Mouse (Mus musculus) heart, adult 2 months (tissue): ENCODE measurements around the gene Otop2. TPM values are rescaled to one million over a fixed set of nuclear protein-coding genes. Genes with fewer than 3 reads are reported as not detected.

Experiments used
- DNase-seq, 2 experiments: peaks; one replicate each; pipeline ENCODE4 v3.0.0; 2021
- H3K27ac ChIP-seq: fragments of 200-600 bp; 2 replicates; pipeline ENCODE4 v1.8.1; 2022
- H3K27me3 ChIP-seq: fragments of 200-500 bp; 2 replicates; pipeline ENCODE4 v1.6.1; 2012; ENCODE audit warnings: mild to moderate bottlenecking, low read length, inconsistent platforms, mixed read lengths; ENCODE audit not compliant: control insufficient read depth, insufficient read depth
- H3K36me3 ChIP-seq: fragments of 200-500 bp; 2 replicates; pipeline ENCODE4 v1.6.1; 2012; ENCODE audit warnings: low read length, inconsistent platforms; ENCODE audit not compliant: control insufficient read depth, insufficient read depth
- H3K4me1 ChIP-seq: fragments of 200-500 bp; 2 replicates; pipeline ENCODE4 v1.6.1; 2011; ENCODE audit warnings: low read length; ENCODE audit not compliant: control insufficient read depth, insufficient read depth
- H3K4me3 ChIP-seq: fragments of 200-600 bp; 2 replicates; pipeline ENCODE4 v1.8.1; 2022
- H3K79me2 ChIP-seq: fragments of 200-500 bp; replicated peaks from 2 replicates; pipeline ENCODE4 v1.6.1; 2012; ENCODE audit warnings: mild to moderate bottlenecking, inconsistent platforms, low read length, moderate library complexity, mixed read lengths; ENCODE audit not compliant: control insufficient read depth, insufficient read depth
- H3K9ac ChIP-seq: fragments of 200-500 bp; 2 replicates; pipeline ENCODE4 v1.6.1; 2012; ENCODE audit warnings: low read depth, mild to moderate bottlenecking, control low read depth, inconsistent platforms, low read length, mixed read lengths
- CTCF ChIP-seq: fragments of 200-600 bp; IDR thresholded peaks from 2 replicates; pipeline ENCODE4 v1.8.1; 2022; ENCODE audit warnings: antibody characterized with exemption, mild to moderate bottlenecking, moderate library complexity
- EP300 ChIP-seq: fragments of 200-500 bp; IDR thresholded peaks from 2 replicates; pipeline ENCODE4 v1.6.1; 2011; ENCODE audit warnings: low read depth, low read length, control low read depth; ENCODE audit not compliant: insufficient read depth
- POLR2A ChIP-seq: fragments of 200-500 bp; IDR thresholded peaks from 2 replicates; pipeline ENCODE4 v1.6.1; 2011; ENCODE audit warnings: mild to moderate bottlenecking, low read depth, low read length, control low read depth; ENCODE audit not compliant: insufficient read depth
- WGBS: fragments of 180-500 bp; shearing (Covaris S2); methylation state at CpG from one replicate; pipeline ENCODE4 v1.1.7; 2018; 5-methylcytosine and 5-hydroxymethylcytosine counted together
- intact Hi-C: fragments of 180-260 bp; cut with DNase I; formaldehyde crosslinking; loops from one replicate; pipeline ENCODE4 v1.15.1; 2025
- polyA plus RNA-seq: library from polyadenylated mRNA; depleted of rRNA; stranded (reverse); fragments of >200 nt; gene quantifications from 2 replicates; pipeline ENCODE4 v1.2.3, GENCODE M21; 2012
- total RNA-seq, 2 experiments: library from RNA; stranded (reverse); gene quantifications; 2 replicates each; pipeline ENCODE4 v1.2.3; 2021

The Otop2 gene
- total and polyA plus RNA-seq, 3 experiments = not detected

- no peaks in the 10 kb centered on the region for H3K36me3 ChIP-seq
- H3K4me1 ChIP-seq = no peaks in the 10 kb centered on the region
- no peak overlapping the region for H3K27ac ChIP-seq
- H3K79me2 ChIP-seq = no peaks in the 10 kb centered on the region
- WGBS = 42% methylated on average over 3 of the region's 3 CpGs
- no peak for TF ChIP-seq EP300
- no peak for TF ChIP-seq CTCF
- no peak for TF ChIP-seq POLR2A
- no peak overlapping the region for H3K9ac ChIP-seq
- DNase-seq = no peak
- peaks cover 6% of the 10 kb centered on the region for H3K27me3 ChIP-seq
- no peak overlapping the region for H3K4me3 ChIP-seq
- intact Hi-C loops = no loop called here
Measured at GRCm38 (mm10) chr11:115337350-115337749, 30.4 kb downstream of the Otop2 start.

- Histone ChIP-seq H3K4me1 (no peaks in the 10 kb centered on the region), H3K27ac (no peak overlapping the region), H3K79me2 (no peaks in the 10 kb centered on the region), H3K36me3 (no peaks in the 10 kb centered on the region), H3K27me3 (peaks cover 6% of the 10 kb centered on the region), H3K9ac (no peak overlapping the region), H3K4me3 (no peak overlapping the region)
- WGBS = 44% methylated on average over 1 of the region's 1 CpGs
- DNase-seq = no peak
- intact Hi-C loops = no loop called here
- TF ChIP-seq EP300 (no peak), POLR2A (no peak), CTCF (no peak)
Measured at GRCm38 (mm10) chr11:115337826-115338225, 30.9 kb downstream of the Otop2 start.

DNA sequence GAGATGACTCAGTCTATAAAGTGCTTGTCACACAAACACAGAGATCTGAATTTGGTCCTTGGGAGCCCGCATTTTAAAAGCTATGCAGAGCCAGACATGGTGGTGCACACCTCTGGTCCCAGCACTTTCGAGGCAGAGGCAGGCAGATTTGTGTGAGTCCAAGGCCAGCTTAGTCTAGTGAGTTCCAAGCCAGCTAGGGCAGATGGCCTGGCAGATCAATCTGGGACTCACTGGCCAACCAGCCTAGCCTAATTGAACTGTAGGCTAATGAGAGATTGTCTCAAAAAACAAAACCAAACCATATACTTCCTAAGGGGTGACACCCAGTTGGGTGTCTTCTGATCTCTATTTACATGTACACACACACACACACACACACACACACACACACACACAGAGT is 34.3 kb downstream of the Otop2 start:
- no peak overlapping the region for H3K27ac ChIP-seq

GRCm38 (mm10) chr11:115341866-115342265 is 34.9 kb downstream of the Otop2 start:
- no peak overlapping the region for H3K27ac ChIP-seq
- H3K4me3 ChIP-seq = no peak overlapping the region
- no peaks in the 10 kb centered on the region for H3K79me2 ChIP-seq
- H3K27me3 ChIP-seq = no peaks in the 10 kb centered on the region; the same call in 1 of the 2 replicates
- intact Hi-C loops = no loop called here
- no peak overlapping the region for H3K9ac ChIP-seq
- TF ChIP-seq POLR2A (no peak), CTCF (no peak), EP300 (no peak)
- no peaks in the 10 kb centered on the region for H3K36me3 ChIP-seq
- DNase-seq = no peak
- WGBS = 65% methylated on average over 6 of the region's 6 CpGs
- H3K4me1 ChIP-seq = no peaks in the 10 kb centered on the region

More for the DNA sequence above, 34.3 kb downstream of the Otop2 start:
- no peak for DNase-seq
- 65% methylated on average over 2 of the region's 2 CpGs for whole genome bisulfite sequencing
- no peak overlapping the region for H3K9ac ChIP-seq
- no peak for TF ChIP-seq CTCF
- TF ChIP-seq POLR2A = no peak
- TF ChIP-seq EP300 = no peak
- no peaks in the 10 kb centered on the region for H3K79me2 ChIP-seq
- no peaks in the 10 kb centered on the region for H3K36me3 ChIP-seq
- no peak overlapping the region for H3K4me3 ChIP-seq
- intact Hi-C loops = no loop called here
- no peaks in the 10 kb centered on the region; the same call in 1 of the 2 replicates for H3K27me3 ChIP-seq
- no peaks in the 10 kb centered on the region for H3K4me1 ChIP-seq

GRCm38 (mm10) chr11:115344967-115345366 is 38.0 kb downstream of the Otop2 start:
- H3K4me3 ChIP-seq = no peak overlapping the region
- TF ChIP-seq EP300 = no peak
- H3K27me3 ChIP-seq = no peaks in the 10 kb centered on the region; the same call in 1 of the 2 replicates
- H3K36me3 ChIP-seq = no peaks in the 10 kb centered on the region
- no peaks in the 10 kb centered on the region for H3K79me2 ChIP-seq
- no peak overlapping the region for H3K27ac ChIP-seq
- WGBS = 17% methylated on average over 12 of the region's 12 CpGs
- intact Hi-C loops = no loop called here
- H3K9ac ChIP-seq = no peak overlapping the region
- DNase-seq = no peak
- H3K4me1 ChIP-seq = no peaks in the 10 kb centered on the region

- WGBS = 34% methylated on average over 7 of the region's 7 CpGs
- H3K79me2 ChIP-seq = no peaks in the 10 kb centered on the region
- H3K9ac ChIP-seq = no peak overlapping the region
- intact Hi-C loops = no loop called here
- no peaks in the 10 kb centered on the region; the same call in 1 of the 2 replicates for H3K27me3 ChIP-seq
- H3K4me3 ChIP-seq = no peak overlapping the region
- DNase-seq = no peak
- H3K4me1 ChIP-seq = no peaks in the 10 kb centered on the region
- H3K27ac ChIP-seq = no peak overlapping the region
- TF ChIP-seq CTCF (no peak), EP300 (no peak), POLR2A (no peak)
- H3K36me3 ChIP-seq = no peaks in the 10 kb centered on the region
Measured at GRCm38 (mm10) chr11:115345515-115345914, 38.6 kb downstream of the Otop2 start.

- H3K79me2 ChIP-seq = no peaks in the 10 kb centered on the region
- no peak overlapping the region for H3K4me3 ChIP-seq
- no peak for DNase-seq
- intact Hi-C loops = no loop called here
- no peaks in the 10 kb centered on the region for H3K4me1 ChIP-seq
- H3K36me3 ChIP-seq = no peaks in the 10 kb centered on the region
- TF ChIP-seq CTCF (no peak), EP300 (no peak), POLR2A (no peak)
- WGBS = 60% methylated on average over 17 of the region's 17 CpGs
- H3K27me3 ChIP-seq = no peaks in the 10 kb centered on the region; the same call in 1 of the 2 replicates
- H3K9ac ChIP-seq = no peak overlapping the region
- no peak overlapping the region for H3K27ac ChIP-seq
Measured at GRCm38 (mm10) chr11:115348681-115349248, 41.8 kb downstream of the Otop2 start.
